Comparison of ENCODE assay signal across 13 mouse cellular contexts in genomic region chr14:73535641-73536040, GRCm38 (mm10).
"Had no signal": no experiment of that assay in that cellular context is flagged by ENCODE, and none has a peak within 500 bp of the region (broad histone marks: within the 10 kb centered on the region; RNA-seq: fewer than 3 reads in every experiment).

No protein-coding gene starts in this region.

- DNase-seq: lung, adult 18-20 months; lung, embryonic 14.5 days; lung, postnatal 10 days; lung, postnatal 4 days; midbrain, embryonic 14.5 days; retina, postnatal 1 day; right cerebral cortex, adult 18-20 months; right cerebral cortex, postnatal 25 days; right cerebral cortex, postnatal 4 days; spleen, adult 18-20 months; thymus, adult 18-20 months; thymus, postnatal 14 days; thymus, postnatal 36 days had no signal
